Mouse (Mus musculus) left cerebral cortex, postnatal 4 days (tissue): Measurements from ENCODE around the gene Gak. TPM values are rescaled to one million over a fixed set of nuclear protein-coding genes. Genes with fewer than 3 reads are reported as not detected.

Experiments
- DNase-seq: peaks from one replicate; pipeline ENCODE4 v3.0.0-alpha.2; 2022
- intact Hi-C: fragments of 180-260 bp; cut with DNase I; formaldehyde crosslinking; loops from one replicate; pipeline ENCODE4 v1.15.1; 2025
- total RNA-seq, 2 experiments: library from RNA; stranded (reverse); gene quantifications; 2 replicates each; pipeline ENCODE4 v1.2.3; 2021

The Gak gene
- total RNA-seq, 2 experiments from 2014 or later: 72.0 to 78.4 TPM

DNA sequence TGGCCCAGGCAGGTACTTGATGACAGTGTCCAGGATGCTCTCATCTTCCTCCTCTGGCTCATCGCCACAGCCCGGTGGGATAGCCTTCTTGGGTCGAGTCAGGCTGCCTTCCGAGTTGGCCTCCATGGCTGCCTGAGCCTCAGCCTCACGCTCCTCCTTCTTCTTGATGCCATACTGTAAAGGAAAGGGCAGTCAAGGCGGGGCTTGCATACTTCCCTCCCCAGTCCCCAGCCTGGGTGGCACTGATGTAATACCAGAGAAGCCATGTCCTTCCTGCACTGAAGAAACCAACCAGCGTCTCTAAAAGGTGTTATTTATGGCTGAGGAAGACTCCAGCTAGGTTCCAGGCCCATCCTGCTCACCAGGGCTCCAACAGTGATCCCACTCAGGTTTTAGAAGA, 109.4 kb downstream of the Gak start:
- no peak for DNase-seq
- intact Hi-C loops: no loop called here

Other genes starting within 250 kb of the Gak start
- not detected for gene Pde6b, start 241.4 kb downstream of the Gak start, total RNA-seq
- 100 to 1,000 TPM; 184 to 214 TPM for gene Atp5k, start 195.3 kb downstream of the Gak start, total RNA-seq
- under 1 TPM; 0.20 to 0.32 TPM for gene Mfsd7a, start 180.9 kb downstream of the Gak start, total RNA-seq
- 10 to 100 TPM; 82.2 to 94.3 TPM for gene Pcgf3, start 168.5 kb downstream of the Gak start, total RNA-seq
- gene Cplx1, start 79.7 kb downstream of the Gak start, total RNA-seq: 100 to 1,000 TPM; 190 to 193 TPM
- gene Tmem175, start within 50 bp of the Gak start, total RNA-seq: 10 to 100 TPM; 24.3 to 25.3 TPM
- 1 to 10 TPM; 9.8 to 9.9 TPM for gene Idua, start 30.6 kb upstream of the Gak start, total RNA-seq
- 10 to 100 TPM; 55.4 to 68.1 TPM for gene Dgkq, start 39.9 kb upstream of the Gak start, total RNA-seq
- gene Slc26a1, start 45.8 kb upstream of the Gak start, total RNA-seq: 1 to 10 TPM; 3.8 to 4.2 TPM
- 10 to 100 TPM; 17.3 to 17.6 TPM for gene Fgfrl1, start 62.6 kb upstream of the Gak start, total RNA-seq
- not detected for gene Rnf212, start 145.2 kb upstream of the Gak start, total RNA-seq
- gene Tmed11, start 165.6 kb upstream of the Gak start, total RNA-seq: not detected
- not detected for gene Vmn2r8, start 179.1 kb upstream of the Gak start, total RNA-seq
- not detected for gene Vmn2r9, start 222.8 kb upstream of the Gak start, total RNA-seq